Mouse (Mus musculus): ENCODE measurements around the gene Ovca2.

The Ovca2 gene

GRCm38 (mm10) chr11:75169405-75170080 is 9.1 kb downstream of the Ovca2 start, which contains the start of gene Hic1:
TSS of gene Hic1 (minus strand) at chr11:75169519.
- DNase-seq (ENCODE audit: low spot score), result no peak

GRCm38 (mm10) chr11:75168590-75169361 is 9.9 kb downstream of the Ovca2 start:
- DNase-seq (ENCODE audit: low spot score), result no peak

- DNase-seq (ENCODE audit: low spot score), result no peak
Observed at GRCm38 (mm10) chr11:75167643-75168589, 10.7 kb downstream of the Ovca2 start.

GRCm38 (mm10) chr11:75166861-75167642 is 11.6 kb downstream of the Ovca2 start:
- no peak for DNase-seq (ENCODE audit: low spot score)

- DNase-seq (ENCODE audit: low spot score), result no peak
Observed at GRCm38 (mm10) chr11:75166193-75166842, 12.3 kb downstream of the Ovca2 start.

- no peak for DNase-seq (ENCODE audit: low spot score)
Observed at GRCm38 (mm10) chr11:75165441-75166192, 13.0 kb downstream of the Ovca2 start.

- no peak for DNase-seq (ENCODE audit: low spot score)
Observed at GRCm38 (mm10) chr11:75164750-75165149, 13.9 kb downstream of the Ovca2 start.

- no peak for DNase-seq (ENCODE audit: low spot score)
Observed at GRCm38 (mm10) chr11:75164051-75164450, 14.6 kb downstream of the Ovca2 start.

- no peak for DNase-seq (ENCODE audit: low spot score)
Observed at GRCm38 (mm10) chr11:75163379-75163778, 15.3 kb downstream of the Ovca2 start.

GRCm38 (mm10) chr11:75162591-75163080 is 16.0 kb downstream of the Ovca2 start:
- DNase-seq (ENCODE audit: low spot score), result no peak

- DNase-seq (ENCODE audit: low spot score), result no peak
Observed at GRCm38 (mm10) chr11:75161417-75162008, 17.1 kb downstream of the Ovca2 start.

- no peak for DNase-seq (ENCODE audit: low spot score)
Observed at GRCm38 (mm10) chr11:75160954-75161353, 17.7 kb downstream of the Ovca2 start.

- no peak for DNase-seq (ENCODE audit: low spot score)
Observed at GRCm38 (mm10) chr11:75159564-75159963, 19.1 kb downstream of the Ovca2 start.

- no peak for DNase-seq (ENCODE audit: low spot score)
Observed at GRCm38 (mm10) chr11:75158432-75158831, 20.2 kb downstream of the Ovca2 start.

- DNase-seq (ENCODE audit: low spot score), result no peak
Observed at GRCm38 (mm10) chr11:75157901-75158300, 20.7 kb downstream of the Ovca2 start.

- DNase-seq (ENCODE audit: low spot score), result no peak
Observed at GRCm38 (mm10) chr11:75157037-75157436, 21.6 kb downstream of the Ovca2 start.

GRCm38 (mm10) chr11:75156416-75156815 is 22.2 kb downstream of the Ovca2 start:
- DNase-seq (ENCODE audit: low spot score), result no peak

GRCm38 (mm10) chr11:75155985-75156384 is 22.6 kb downstream of the Ovca2 start:
- DNase-seq (ENCODE audit: low spot score), result no peak

- DNase-seq (ENCODE audit: low spot score), result no peak
Observed at GRCm38 (mm10) chr11:75154053-75154585, 24.5 kb downstream of the Ovca2 start.
